Mouse (Mus musculus) ES-Bruce4 (cell line): ENCODE data around the gene Ski.

Source experiments
- CTCF ChIP-seq: IDR thresholded peaks from one replicate; pipeline ENCODE4 v1.8.1; 2011; ENCODE audit warnings: low read depth, low read length
- POLR2A ChIP-seq: IDR thresholded peaks from one replicate; pipeline ENCODE4 v1.8.1; 2011; ENCODE audit warnings: low read length; ENCODE audit not compliant: insufficient read depth

GRCm38 (mm10) chr4:155267639-155268175, 45.3 kb upstream of the Ski start:
- no peak for TF ChIP-seq POLR2A
- no peak for TF ChIP-seq CTCF
